Mouse (Mus musculus) heart, postnatal 0 days (tissue): ENCODE measurements around the gene Ier3.

Source experiments
- CTCF ChIP-seq: IDR thresholded peaks from 2 replicates; pipeline ENCODE4 v1.5.1; 2016; ENCODE audit warnings: antibody characterized with exemption, control low read depth, low read depth
- EP300 ChIP-seq: IDR thresholded peaks from 2 replicates; pipeline ENCODE4 v1.6.1; 2016; ENCODE audit warnings: antibody characterized with exemption, low read depth

GRCm38 (mm10) chr17:35782398-35782797 lies 39.1 kb upstream of the Ier3 start:
- TF ChIP-seq CTCF (peak; percentile 27), EP300 (no peak)
